Mouse (Mus musculus): Measurements from ENCODE around the gene Olfr572. TPM values are rescaled to one million over a fixed set of nuclear protein-coding genes. Genes with fewer than 3 reads are reported as not detected.

Gene Olfr572
- polyA plus RNA-seq, 1 experiment from 2014 or later = not detected

DNA sequence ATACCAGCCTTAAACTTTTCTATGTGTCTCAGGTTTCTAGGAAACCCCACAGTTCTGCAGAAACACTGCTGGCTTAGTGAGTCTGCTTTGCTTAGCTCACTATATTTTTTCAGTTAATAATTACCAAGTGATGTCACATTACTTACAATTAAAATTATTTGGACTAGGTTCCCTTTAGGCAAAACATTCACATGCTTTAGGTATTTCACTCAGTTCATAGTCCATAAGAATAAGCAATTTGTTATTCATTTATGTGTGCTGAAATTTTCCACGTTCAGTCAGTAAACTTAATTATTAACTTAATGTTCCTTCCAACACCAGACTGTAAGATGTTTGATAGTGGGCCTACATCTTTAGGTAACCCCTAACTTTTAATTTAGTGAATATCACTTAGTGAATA is 26.5 kb downstream of the Olfr572 start:
- no peak for DNase-seq (ENCODE audit: low read depth, low spot score)
- in situ Hi-C loops (cut with MboI; ENCODE audit: low pct_unique_long_range_greater_than_20kb) = no loop called here
- ChIA-PET CTCF (no interaction called here), POLR2A (no interaction called here)
- H3K27me3 ChIP-seq = no peaks in the 10 kb centered on the region
- TF ChIP-seq CTCF (IDR thresholded peaks at IDR 0.05) = no peak
- no peak for ATAC-seq

DNA sequence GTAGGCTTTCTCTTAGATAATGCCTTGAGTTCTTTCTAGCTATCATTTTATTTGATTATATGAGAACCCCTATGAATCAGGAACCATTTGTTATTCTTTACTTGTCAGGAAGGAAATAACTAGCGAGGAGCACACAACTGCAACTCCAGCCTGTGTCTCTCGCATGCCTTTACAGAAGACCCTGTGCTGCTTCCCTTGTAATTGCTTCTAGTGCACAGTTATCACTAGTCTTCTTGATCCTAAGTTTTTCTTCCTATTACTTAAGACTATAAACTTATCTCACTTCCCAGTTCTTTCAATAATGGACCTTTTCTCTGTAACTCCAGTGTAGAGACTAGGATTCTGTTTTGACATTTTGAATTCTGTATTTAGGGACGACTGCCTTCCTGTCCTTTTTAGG is 33.9 kb downstream of the Olfr572 start:
- CTCF ChIA-PET = no interaction called here
- no peaks in the 10 kb centered on the region for H3K27me3 ChIP-seq
- POLR2A ChIA-PET = no interaction called here
- no peak for ATAC-seq
- TF ChIP-seq CTCF (IDR thresholded peaks at IDR 0.05) = no peak
- no peak for DNase-seq (ENCODE audit: low read depth, low spot score)
- in situ Hi-C loops (cut with MboI; ENCODE audit: low pct_unique_long_range_greater_than_20kb) = no loop called here

DNA sequence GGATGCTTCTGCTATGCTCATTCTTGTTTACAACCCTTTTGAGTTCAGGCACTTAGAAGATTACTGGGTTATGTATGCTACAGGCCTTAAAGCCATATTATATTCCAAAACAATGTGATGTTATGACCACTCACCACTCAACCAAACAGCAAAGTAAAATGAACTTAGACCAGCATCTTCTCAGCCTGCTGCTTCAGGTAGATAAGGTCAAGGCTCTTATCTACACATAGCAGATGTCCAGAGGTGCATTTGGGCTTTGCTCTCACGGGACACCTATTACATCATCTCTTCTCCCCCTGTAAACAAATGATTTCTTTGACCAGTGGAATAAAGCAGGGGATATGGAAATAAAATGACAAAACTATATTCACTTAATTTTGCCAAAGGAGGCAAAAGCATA is 34.4 kb downstream of the Olfr572 start, which contains the start of gene Olfr575:
Gene Olfr575 (minus strand): TSS at position 183 of the 400 bp plus-strand sequence.
- POLR2A ChIA-PET = no interaction called here
- ATAC-seq (no peak), DNase-seq (ENCODE audit: low read depth, low spot score) (no peak)
- CTCF ChIA-PET = no interaction called here
- in situ Hi-C loops (cut with MboI; ENCODE audit: low pct_unique_long_range_greater_than_20kb) = no loop called here
- no peak for TF ChIP-seq CTCF (IDR thresholded peaks at IDR 0.05)
- H3K27me3 ChIP-seq = no peaks in the 10 kb centered on the region

DNA sequence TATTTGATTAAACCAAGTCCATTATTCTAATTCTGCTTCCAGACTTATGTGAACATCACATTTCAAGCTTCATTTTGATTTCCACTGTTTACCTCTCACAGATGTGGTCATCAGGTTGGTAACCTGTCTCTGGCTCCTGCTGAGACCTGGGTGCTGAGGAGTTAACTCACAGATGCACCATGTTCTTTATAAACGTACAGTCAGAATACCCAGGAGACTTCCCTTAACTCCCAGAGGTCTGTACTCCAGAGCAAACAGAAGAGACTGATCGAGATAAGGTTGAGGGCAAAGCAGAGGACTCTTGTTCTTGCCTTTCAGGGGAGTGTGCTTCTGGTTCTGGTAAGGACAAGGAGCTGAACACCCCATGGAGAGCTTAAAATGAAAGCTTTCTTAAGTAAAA is 38.2 kb downstream of the Olfr572 start, which contains the start of gene Olfr576:
Gene Olfr576 (plus strand): TSS at position 301 of the 400 bp plus-strand sequence.
- ATAC-seq (no peak), DNase-seq (ENCODE audit: low read depth, low spot score) (no peak)
- in situ Hi-C loops (cut with MboI; ENCODE audit: low pct_unique_long_range_greater_than_20kb) = no loop called here
- ChIA-PET POLR2A (no interaction called here), CTCF (no interaction called here)
- peaks cover 6% of the 10 kb centered on the region for H3K27me3 ChIP-seq
- TF ChIP-seq CTCF (IDR thresholded peaks at IDR 0.05) = no peak

DNA sequence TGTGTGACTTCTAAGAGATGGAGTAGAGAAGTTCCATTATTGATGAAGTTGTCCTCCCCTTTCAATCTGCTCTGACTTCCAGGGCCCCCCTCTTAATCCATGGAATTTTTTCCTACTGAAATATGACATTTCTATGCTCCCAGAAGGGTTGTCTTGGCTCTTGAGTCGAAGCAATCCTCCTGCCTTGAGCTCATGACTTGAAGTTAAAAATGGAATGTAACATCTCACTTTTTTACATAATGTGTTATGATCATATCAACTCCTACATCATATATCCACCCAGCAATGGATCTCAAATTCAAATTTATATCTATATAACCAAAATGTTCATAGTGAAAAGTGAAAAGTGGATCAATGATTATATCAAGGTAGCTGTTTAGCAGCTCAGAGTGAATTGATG is 50.2 kb downstream of the Olfr572 start:
- no peak for ATAC-seq
- POLR2A ChIA-PET = no interaction called here
- TF ChIP-seq CTCF (IDR thresholded peaks at IDR 0.05) = no peak
- CTCF ChIA-PET = no interaction called here
- DNase-seq (ENCODE audit: low read depth, low spot score) = no peak
- no peaks in the 10 kb centered on the region for H3K27me3 ChIP-seq
- in situ Hi-C loops (cut with MboI; ENCODE audit: low pct_unique_long_range_greater_than_20kb) = no loop called here

DNA sequence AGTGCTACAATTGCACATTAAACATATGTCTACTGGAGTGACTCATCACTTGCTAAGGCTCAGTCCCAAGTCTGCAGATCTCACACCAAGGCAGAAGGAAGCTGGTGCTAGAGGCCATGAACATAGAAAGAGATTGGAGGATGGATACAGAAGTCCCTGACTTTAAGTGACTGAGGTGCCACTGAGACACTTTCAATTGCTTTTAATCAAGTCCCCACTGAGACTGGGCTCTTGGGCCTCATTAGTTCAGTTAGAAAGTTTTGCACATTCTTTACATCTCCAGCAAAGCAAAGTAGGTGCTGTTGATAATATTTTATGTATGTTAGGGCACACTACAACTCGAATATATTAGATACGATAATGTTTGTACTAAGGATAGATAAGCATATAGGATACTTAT is 51.6 kb downstream of the Olfr572 start, which contains the start of gene Olfr577:
Gene Olfr577 (minus strand): TSS at position 101 of the 400 bp plus-strand sequence.
- ChIA-PET POLR2A (no interaction called here), CTCF (no interaction called here)
- no peaks in the 10 kb centered on the region for H3K27me3 ChIP-seq
- DNase-seq (ENCODE audit: low read depth, low spot score) (no peak), ATAC-seq (no peak)
- no peak for TF ChIP-seq CTCF (IDR thresholded peaks at IDR 0.05)
- in situ Hi-C loops (cut with MboI; ENCODE audit: low pct_unique_long_range_greater_than_20kb) = no loop called here

Other genes starting within 250 kb of the Olfr572 start
- gene Trim68, start 237.1 kb upstream of the Olfr572 start, polyA plus RNA-seq (2021) = 8.5 TPM
- not detected for gene Olfr557, start 228.5 kb upstream of the Olfr572 start, polyA plus RNA-seq (2021)
- not detected for gene Olfr558, start 222.2 kb upstream of the Olfr572 start, polyA plus RNA-seq (2021)
- gene Olfr33, start 205.3 kb upstream of the Olfr572 start, polyA plus RNA-seq (2021) = not detected
- not detected for gene Olfr559, start 196.9 kb upstream of the Olfr572 start, polyA plus RNA-seq (2021)
- gene Olfr560, start 165.0 kb upstream of the Olfr572 start, polyA plus RNA-seq (2021) = not detected
- gene Olfr78, start 164.9 kb upstream of the Olfr572 start, polyA plus RNA-seq (2021) = not detected
- not detected for gene Olfr561, start 153.2 kb upstream of the Olfr572 start, polyA plus RNA-seq (2021)
- gene Olfr564, start 120.9 kb upstream of the Olfr572 start, polyA plus RNA-seq (2021) = not detected
- gene Olfr566, start 65.6 kb upstream of the Olfr572 start, polyA plus RNA-seq (2021) = not detected
- not detected for gene Olfr568, start 47.3 kb upstream of the Olfr572 start, polyA plus RNA-seq (2021)
- not detected for gene Olfr569, start 33.5 kb upstream of the Olfr572 start, polyA plus RNA-seq (2021)
- gene Olfr570, start 29.8 kb upstream of the Olfr572 start, polyA plus RNA-seq (2021) = not detected
- not detected for gene Olfr571, start 6.9 kb upstream of the Olfr572 start, polyA plus RNA-seq (2021)
- not detected for gene Olfr573-ps1, start 18.2 kb downstream of the Olfr572 start, polyA plus RNA-seq (2021)
- not detected for gene Olfr574, start 24.1 kb downstream of the Olfr572 start, polyA plus RNA-seq (2021)
- gene Olfr575, start 34.4 kb downstream of the Olfr572 start, polyA plus RNA-seq (2021) = not detected
- not detected for gene Olfr576, start 38.3 kb downstream of the Olfr572 start, polyA plus RNA-seq (2021)
- not detected for gene Olfr577, start 51.5 kb downstream of the Olfr572 start, polyA plus RNA-seq (2021)
- not detected for gene Olfr578, start 64.9 kb downstream of the Olfr572 start, polyA plus RNA-seq (2021)
- not detected for gene Olfr582, start 113.6 kb downstream of the Olfr572 start, polyA plus RNA-seq (2021)
- not detected for gene Olfr583, start 126.9 kb downstream of the Olfr572 start, polyA plus RNA-seq (2021)
- gene Olfr584, start 157.5 kb downstream of the Olfr572 start, polyA plus RNA-seq (2021) = not detected
- not detected for gene Olfr585, start 173.3 kb downstream of the Olfr572 start, polyA plus RNA-seq (2021)
- gene Olfr586, start 201.2 kb downstream of the Olfr572 start, polyA plus RNA-seq (2021) = not detected
- gene Olfr588-ps1, start 216.5 kb downstream of the Olfr572 start, polyA plus RNA-seq (2021) = not detected
- gene Olfr589, start 231.9 kb downstream of the Olfr572 start, polyA plus RNA-seq (2021) = not detected

All from Patski (cell line).